Mouse (Mus musculus): ENCODE data around the gene Rhoj.

- no peak for TF ChIP-seq CTCF (IDR thresholded peaks at IDR 0.05)
- TF ChIP-seq POLR2A (IDR thresholded peaks at IDR 0.05; ENCODE audit: insufficient read depth, low read depth, low read length): no peak
These were observed 21.1 kb downstream of the Rhoj start for GRCm38 (mm10) chr12:75329188-75329587.

Data from heart, adult 2 months (tissue).